In genomic region chr2:13011973-13012372, GRCm38 (mm10) we compare ENCODE assay signal across 10 mouse cellular contexts. TPM values are rescaled to one million over a fixed set of nuclear protein-coding genes. Genes with fewer than 3 reads are reported as not detected.
A peak's percentile ranks its signal among the peaks of the same experiment; 100 is the strongest.
DNase-seq lines count a peak whose midpoint lies in the region; ATAC-seq lines count a peak whose summit lies in the region.
"Had no signal": no experiment of that assay in that cellular context is flagged by ENCODE, and none has a peak within 500 bp of the region (broad histone marks: within the 10 kb centered on the region; RNA-seq: fewer than 3 reads in every experiment).

No protein-coding gene starts in this region.

- no peak for ATAC-seq in intestine, embryonic 15.5 days
- ATAC-seq in intestine, embryonic 16.5 days: no peak
- ATAC-seq in embryonic facial prominence, embryonic 14.5 days (ENCODE audit: low read depth): no peak
- no peak for ATAC-seq in hindbrain, embryonic 16.5 days
- no peak for ATAC-seq in neural tube, embryonic 13.5 days (ENCODE audit: low read depth)
- no peak for ATAC-seq in erythroblast, adult 5-6 weeks (replicated peaks; ENCODE audit: low FRiP score, poor library complexity, severe bottlenecking)

- H3K4me3 ChIP-seq in intestine, embryonic 15.5 days (replicated peaks): peak overlapping the region; percentile 54; the same call in 1 of the 2 replicates
- H3K4me3 ChIP-seq in intestine, embryonic 16.5 days (ENCODE audit: low read length): no peak overlapping the region
- peak overlapping the region; percentile 56 for H3K4me3 ChIP-seq in embryonic facial prominence, embryonic 14.5 days (ENCODE audit: low read depth, low read length)
- H3K4me3 ChIP-seq in hindbrain, embryonic 16.5 days (ENCODE audit: low read length): peak overlapping the region; percentile 74
- peak overlapping the region; percentile 54 for H3K4me3 ChIP-seq in neural tube, embryonic 13.5 days

- H3K4me1 ChIP-seq in intestine, embryonic 15.5 days (replicated peaks): peaks cover 19% of the 10 kb centered on the region
- peaks cover 15% of the 10 kb centered on the region for H3K4me1 ChIP-seq in intestine, embryonic 16.5 days (ENCODE audit: control insufficient read depth, insufficient read depth, low read length)
- peaks cover 12% of the 10 kb centered on the region; the same call in 1 of the 2 replicates for H3K4me1 ChIP-seq in embryonic facial prominence, embryonic 14.5 days (ENCODE audit: control insufficient read depth, insufficient read depth, low read length)
- H3K4me1 ChIP-seq in hindbrain, embryonic 16.5 days (ENCODE audit: control insufficient read depth, insufficient read depth, low read depth, low read length): peaks cover 16% of the 10 kb centered on the region
- H3K4me1 ChIP-seq in neural tube, embryonic 13.5 days (replicated peaks): peaks cover 29% of the 10 kb centered on the region

- H3K9me3 ChIP-seq in intestine, embryonic 15.5 days: no peaks in the 10 kb centered on the region
- no peaks in the 10 kb centered on the region for H3K9me3 ChIP-seq in intestine, embryonic 16.5 days (ENCODE audit: control insufficient read depth, low read length)
- no peaks in the 10 kb centered on the region for H3K9me3 ChIP-seq in embryonic facial prominence, embryonic 14.5 days (ENCODE audit: control insufficient read depth, low read length)
- no peaks in the 10 kb centered on the region for H3K9me3 ChIP-seq in hindbrain, embryonic 16.5 days (ENCODE audit: control insufficient read depth, low read length)
- H3K9me3 ChIP-seq in neural tube, embryonic 13.5 days: no peaks in the 10 kb centered on the region
- H3K9me3 ChIP-seq: lung, embryonic 15.5 days had no signal

- H3K9ac ChIP-seq in intestine, embryonic 15.5 days: no peak overlapping the region
- H3K9ac ChIP-seq in intestine, embryonic 16.5 days (ENCODE audit: low read depth, low read length): no peak overlapping the region
- H3K9ac ChIP-seq in embryonic facial prominence, embryonic 14.5 days (ENCODE audit: low read depth, low read length): no peak overlapping the region
- peak overlapping the region; percentile 17; the same call in 1 of the 2 replicates for H3K9ac ChIP-seq in hindbrain, embryonic 16.5 days (ENCODE audit: low read depth, low read length)
- no peak overlapping the region for H3K9ac ChIP-seq in neural tube, embryonic 13.5 days
- H3K9ac ChIP-seq: lung, embryonic 15.5 days had no signal

- 54% methylated on average over 3 of the region's 3 CpGs for WGBS in intestine, embryonic 15.5 days
- 55% methylated on average over 3 of the region's 3 CpGs for WGBS in intestine, embryonic 16.5 days
- WGBS in embryonic facial prominence, embryonic 14.5 days: 41% methylated on average over 3 of the region's 3 CpGs
- 41% methylated on average over 3 of the region's 3 CpGs for WGBS in hindbrain, embryonic 16.5 days
- 42% methylated on average over 3 of the region's 3 CpGs for WGBS in neural tube, embryonic 13.5 days

- H3K27ac ChIP-seq in intestine, embryonic 15.5 days: no peak overlapping the region
- no peak overlapping the region for H3K27ac ChIP-seq in intestine, embryonic 16.5 days (ENCODE audit: low read length)
- no peak overlapping the region for H3K27ac ChIP-seq in embryonic facial prominence, embryonic 14.5 days (replicated peaks; ENCODE audit: low read depth, low read length)
- no peak overlapping the region for H3K27ac ChIP-seq in hindbrain, embryonic 16.5 days (ENCODE audit: low read depth, low read length)
- no peak overlapping the region for H3K27ac ChIP-seq in neural tube, embryonic 13.5 days (replicated peaks)
- H3K27ac ChIP-seq: lung, embryonic 15.5 days had no signal

- peak overlapping the region; percentile 100 for H3K4me2 ChIP-seq in intestine, embryonic 15.5 days (replicated peaks)
- H3K4me2 ChIP-seq in intestine, embryonic 16.5 days (ENCODE audit: low read depth, low read length): no peak overlapping the region
- peak overlapping the region; percentile 100; the same call in 1 of the 2 replicates for H3K4me2 ChIP-seq in embryonic facial prominence, embryonic 14.5 days (ENCODE audit: low read depth, low read length)
- peak overlapping the region; percentile 100 for H3K4me2 ChIP-seq in hindbrain, embryonic 16.5 days (ENCODE audit: low read length)
- peak overlapping the region; percentile 99 for H3K4me2 ChIP-seq in neural tube, embryonic 13.5 days

- no peak for DNase-seq in embryonic facial prominence, embryonic 14.5 days (ENCODE audit: low spot score)
- DNase-seq in testis, postnatal 14 days (ENCODE audit: low spot score): no peak
- DNase-seq in adrenal gland, postnatal 4 days (ENCODE audit: low spot score in 2 of 2): no peak
- DNase-seq: kidney, adult 18-20 months had no signal

- H3K27me3 ChIP-seq in intestine, embryonic 15.5 days (replicated peaks): peaks cover 34% of the 10 kb centered on the region
- H3K27me3 ChIP-seq in intestine, embryonic 16.5 days (replicated peaks; ENCODE audit: control insufficient read depth, insufficient read depth, low read length): peaks cover 25% of the 10 kb centered on the region
- H3K27me3 ChIP-seq in embryonic facial prominence, embryonic 14.5 days (replicated peaks; ENCODE audit: control insufficient read depth, insufficient read depth, low read length): peaks cover 54% of the 10 kb centered on the region
- H3K27me3 ChIP-seq in hindbrain, embryonic 16.5 days (replicated peaks; ENCODE audit: control insufficient read depth, insufficient read depth, low read length): peaks cover 14% of the 10 kb centered on the region
- H3K27me3 ChIP-seq in neural tube, embryonic 13.5 days: peaks cover 59% of the 10 kb centered on the region

- H3K36me3 ChIP-seq in intestine, embryonic 15.5 days: no peaks in the 10 kb centered on the region
- H3K36me3 ChIP-seq in intestine, embryonic 16.5 days (ENCODE audit: control insufficient read depth, insufficient read depth, low read length): no peaks in the 10 kb centered on the region
- no peaks in the 10 kb centered on the region for H3K36me3 ChIP-seq in embryonic facial prominence, embryonic 14.5 days (ENCODE audit: control insufficient read depth, insufficient read depth, low read length)
- no peaks in the 10 kb centered on the region for H3K36me3 ChIP-seq in hindbrain, embryonic 16.5 days (ENCODE audit: control insufficient read depth, insufficient read depth, low read length)
- H3K36me3 ChIP-seq in neural tube, embryonic 13.5 days: no peaks in the 10 kb centered on the region
- H3K36me3 ChIP-seq: lung, embryonic 15.5 days had no signal

RNA-seq across cellular contexts. Expression of gene C1ql3, which starts 0.4 kb away (rescaled TPM):
- 0.29 and 0.30 TPM in 2 replicates for polyA plus RNA-seq in intestine, embryonic 15.5 days (2015; fragmentation: Nextera tagmentation; extraction: Ambion mirVana)
- 0.27 and 0.33 TPM in 2 replicates for polyA plus RNA-seq in intestine, embryonic 16.5 days (2015; fragmentation: Nextera tagmentation; extraction: Ambion mirVana)
- 3.5 and 4.2 TPM in 2 replicates for polyA plus RNA-seq in embryonic facial prominence, embryonic 14.5 days (2014; fragmentation: Nextera tagmentation; extraction: Ambion mirVana)
- 5.8 and 6.8 TPM in 2 replicates for polyA plus RNA-seq in hindbrain, embryonic 16.5 days (2015; fragmentation: Nextera tagmentation; extraction: Ambion mirVana)
- 2.8 and 3.6 TPM in 2 replicates for polyA plus RNA-seq in neural tube, embryonic 13.5 days (2015; fragmentation: Nextera tagmentation; extraction: Ambion mirVana)
- total RNA-seq in erythroblast, adult 5-6 weeks (2015; ENCODE audit: low replicate concordance): not detected in 2 replicates
- total RNA-seq in erythroblast, adult 5-6 weeks (2017; ENCODE audit: low replicate concordance): not detected in 2 replicates
- under 1 TPM; 0.76 to 0.93 TPM for total RNA-seq in adrenal gland, postnatal 4 days (2021)
